Mouse (Mus musculus): ENCODE data around the gene Cma1. TPM values are rescaled to one million over a fixed set of nuclear protein-coding genes. Genes with fewer than 3 reads are reported as not detected.
A peak's percentile ranks its signal among the peaks of the same experiment; 100 is the strongest.

Cma1 gene
- polyA plus RNA-seq, 1 experiment from 2014 or later: 1.6 TPM

- H3K4me3 ChIP-seq: no peak overlapping the region
- no peaks in the 10 kb centered on the region for H3K36me3 ChIP-seq (replicated peaks)
- no peak overlapping the region for H3K27ac ChIP-seq
- WGBS: 91% methylated on average over 7 of the region's 7 CpGs
- H3K4me2 ChIP-seq: no peak overlapping the region
- no peak for ATAC-seq (replicated peaks)
- H3K27me3 ChIP-seq (replicated peaks): no peaks in the 10 kb centered on the region
- no peaks in the 10 kb centered on the region for H3K9me3 ChIP-seq
- H3K4me1 ChIP-seq: peaks cover 4% of the 10 kb centered on the region; the same call in 1 of the 2 replicates
- H3K9ac ChIP-seq: no peak overlapping the region
These were observed 21.8 kb downstream of the Cma1 start for GRCm38 (mm10) chr14:55922475-55923232.

DNA sequence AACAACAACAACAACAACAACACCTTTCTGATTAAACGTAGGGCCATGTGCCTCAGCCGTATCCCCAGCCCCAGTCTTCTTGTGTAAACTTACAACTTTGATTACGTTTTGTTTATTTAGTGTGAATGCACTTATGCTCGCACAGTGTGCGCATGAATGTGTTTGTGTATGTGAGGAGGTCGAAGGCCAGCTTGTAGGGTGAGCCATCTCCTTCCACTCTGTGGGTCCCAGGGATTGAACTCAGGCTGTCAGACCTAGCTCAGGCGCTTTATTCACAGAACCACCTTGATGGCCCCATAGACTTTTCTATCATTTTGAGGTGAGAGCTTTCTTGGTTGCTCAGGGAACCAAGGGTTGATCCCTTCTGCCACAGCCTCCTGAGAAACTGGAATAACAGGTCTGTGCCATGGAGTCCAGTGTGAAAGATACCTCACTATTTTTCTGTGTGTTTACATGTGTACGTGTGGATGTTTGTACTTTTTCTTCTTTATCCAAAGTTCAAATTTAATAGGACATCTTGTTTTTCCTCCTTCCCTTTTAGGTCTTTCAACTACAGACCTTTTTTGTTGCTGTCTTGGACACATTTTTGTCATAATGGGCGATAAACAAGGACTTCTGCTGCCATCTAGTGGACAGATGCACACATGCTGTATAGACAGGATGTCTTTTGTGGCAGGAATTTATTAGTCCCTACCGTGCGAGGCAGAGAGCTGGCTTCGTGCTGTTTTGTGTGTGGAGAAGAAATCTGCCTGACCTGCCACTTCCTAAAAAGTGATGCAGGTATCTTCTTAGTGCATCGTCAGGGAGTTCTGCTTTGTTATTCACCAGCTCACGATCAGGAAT is 26.0 kb downstream of the Cma1 start:
- Histone ChIP-seq H3K9ac (no peak overlapping the region), H3K4me3 (no peak overlapping the region), H3K36me3 (replicated peaks) (no peaks in the 10 kb centered on the region), H3K4me1 (peaks cover 4% of the 10 kb centered on the region; the same call in 1 of the 2 replicates), H3K27me3 (replicated peaks) (no peaks in the 10 kb centered on the region), H3K9me3 (no peaks in the 10 kb centered on the region), H3K27ac (no peak overlapping the region), H3K4me2 (peak overlapping the region; percentile 42)
- ATAC-seq (replicated peaks): peak; percentile 88
- WGBS: 41% methylated on average over 14 of the region's 14 CpGs

GRCm38 (mm10) chr14:55913406-55913805 is 31.1 kb downstream of the Cma1 start:
- H3K4me2 ChIP-seq: no peak overlapping the region
- H3K27me3 ChIP-seq (replicated peaks): no peaks in the 10 kb centered on the region
- 66% methylated on average over 4 of the region's 4 CpGs for WGBS
- no peaks in the 10 kb centered on the region for H3K36me3 ChIP-seq (replicated peaks)
- H3K4me3 ChIP-seq: no peak overlapping the region
- no peaks in the 10 kb centered on the region for H3K4me1 ChIP-seq
- no peaks in the 10 kb centered on the region for H3K9me3 ChIP-seq
- no peak overlapping the region for H3K27ac ChIP-seq
- no peak overlapping the region for H3K9ac ChIP-seq
- no peak for ATAC-seq (replicated peaks)

- no peak overlapping the region for H3K4me2 ChIP-seq
- H3K36me3 ChIP-seq (replicated peaks): no peaks in the 10 kb centered on the region
- ATAC-seq (replicated peaks): no peak
- 16% methylated on average over 1 of the region's 1 CpGs for WGBS
- no peak overlapping the region for H3K4me3 ChIP-seq
- no peak overlapping the region for H3K27ac ChIP-seq
- H3K9ac ChIP-seq: no peak overlapping the region
- no peaks in the 10 kb centered on the region for H3K27me3 ChIP-seq (replicated peaks)
- H3K4me1 ChIP-seq: peaks cover 7% of the 10 kb centered on the region
- H3K9me3 ChIP-seq: no peaks in the 10 kb centered on the region
These were observed 39.0 kb downstream of the Cma1 start for GRCm38 (mm10) chr14:55905518-55905917.

DNA sequence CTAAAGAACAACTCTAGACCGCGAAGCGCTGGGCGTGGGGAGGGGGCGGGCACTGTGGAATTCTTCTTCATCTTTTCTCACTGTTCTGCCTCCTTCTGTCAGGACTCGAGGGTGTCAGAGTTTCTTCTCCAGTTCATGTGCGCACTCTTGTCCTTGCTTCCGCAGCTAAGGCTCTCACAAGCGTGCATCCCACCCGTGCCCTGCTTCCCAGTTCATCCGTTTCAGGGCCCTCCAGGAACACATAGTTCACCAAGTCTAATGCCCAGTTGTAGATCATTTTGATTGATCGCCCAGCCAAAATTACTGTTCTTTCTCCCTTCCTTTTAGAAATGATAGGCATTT is 44.1 kb downstream of the Cma1 start:
- WGBS: 6% methylated on average over 12 of the region's 12 CpGs
- no peak for ATAC-seq (replicated peaks)
- Histone ChIP-seq H3K36me3 (replicated peaks) (peaks cover 18% of the 10 kb centered on the region), H3K4me3 (peak overlapping the region; percentile 59), H3K9ac (peak overlapping the region; percentile 68), H3K4me1 (peaks cover 20% of the 10 kb centered on the region), H3K27me3 (replicated peaks) (no peaks in the 10 kb centered on the region), H3K27ac (peak overlapping the region; percentile 77), H3K4me2 (peak overlapping the region; percentile 90), H3K9me3 (no peaks in the 10 kb centered on the region)

GRCm38 (mm10) chr14:55899701-55900413 is 44.6 kb downstream of the Cma1 start, which contains the start of gene Sdr39u1:
TSS of gene Sdr39u1 (minus strand) at chr14:55900293.
- no peaks in the 10 kb centered on the region for H3K27me3 ChIP-seq (replicated peaks)
- peaks cover 20% of the 10 kb centered on the region for H3K4me1 ChIP-seq
- peak within 1 kb of the TSS; percentile 59 for H3K4me3 ChIP-seq
- peak within 1 kb of the TSS; percentile 68 for H3K9ac ChIP-seq
- peak within 1 kb of the TSS; percentile 90 for H3K4me2 ChIP-seq
- peak within 1 kb of the TSS; percentile 77 for H3K27ac ChIP-seq
- peak; percentile 98 for ATAC-seq (replicated peaks)
- H3K9me3 ChIP-seq: no peaks in the 10 kb centered on the region
- 3% methylated on average over 39 of the region's 39 CpGs for WGBS
- H3K36me3 ChIP-seq (replicated peaks): peaks cover 18% of the 10 kb centered on the region

DNA sequence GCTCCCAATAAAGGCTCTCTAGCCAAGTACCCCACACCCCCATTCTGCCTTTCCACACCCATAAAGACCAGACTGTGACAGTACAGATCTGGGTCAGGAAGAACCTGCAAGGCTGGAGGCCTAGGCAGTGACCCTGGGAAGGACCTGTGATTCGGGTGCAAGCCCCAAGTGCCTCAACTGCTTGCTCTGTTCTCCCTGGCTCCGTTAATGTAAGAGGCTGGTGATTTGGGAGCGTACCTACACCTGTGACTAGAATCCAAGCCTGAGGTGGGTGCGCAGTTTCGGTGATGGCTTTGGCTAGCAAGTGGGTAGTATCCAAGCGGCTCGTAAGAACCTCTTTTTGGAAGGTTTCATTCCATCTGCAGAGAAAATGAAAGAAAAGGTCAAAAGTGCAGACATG is 45.5 kb downstream of the Cma1 start:
- H3K27me3 ChIP-seq (replicated peaks): no peaks in the 10 kb centered on the region
- no peak for ATAC-seq (replicated peaks)
- no peak overlapping the region for H3K27ac ChIP-seq
- H3K4me3 ChIP-seq: peak overlapping the region; percentile 59; the same call in 1 of the 2 replicates
- H3K9me3 ChIP-seq: no peaks in the 10 kb centered on the region
- WGBS: 89% methylated on average over 7 of the region's 7 CpGs
- H3K4me2 ChIP-seq: peak overlapping the region; percentile 90
- peaks cover 27% of the 10 kb centered on the region for H3K36me3 ChIP-seq (replicated peaks)
- no peak overlapping the region for H3K9ac ChIP-seq
- peaks cover 20% of the 10 kb centered on the region for H3K4me1 ChIP-seq

DNA sequence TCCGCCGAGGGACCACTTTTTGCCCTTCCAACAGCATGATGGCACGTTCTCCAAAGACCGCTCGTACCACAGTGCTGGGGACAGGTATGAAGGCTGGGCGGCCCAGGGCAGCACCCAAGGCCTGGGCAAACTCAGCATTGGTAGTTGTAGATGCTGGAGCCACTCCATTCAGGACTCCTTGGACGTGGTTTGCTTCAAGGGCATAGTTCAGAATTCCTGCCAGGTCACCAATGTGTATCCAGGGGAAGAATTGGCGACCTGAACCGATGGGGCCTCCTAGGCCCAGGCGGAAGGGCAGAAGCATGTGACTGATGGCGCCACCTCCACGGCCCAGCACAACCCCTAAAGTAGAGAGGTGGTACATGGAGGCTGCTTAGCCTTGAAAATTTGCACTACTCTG is 46.8 kb downstream of the Cma1 start:
- Histone ChIP-seq H3K36me3 (replicated peaks) (peaks cover 30% of the 10 kb centered on the region), H3K9ac (no peak overlapping the region), H3K27me3 (replicated peaks) (no peaks in the 10 kb centered on the region), H3K27ac (no peak overlapping the region), H3K4me1 (peaks cover 20% of the 10 kb centered on the region), H3K4me2 (no peak overlapping the region), H3K9me3 (no peaks in the 10 kb centered on the region), H3K4me3 (no peak overlapping the region)
- WGBS: 93% methylated on average over 12 of the region's 12 CpGs
- no peak for ATAC-seq (replicated peaks)

Other genes starting within 250 kb of the Cma1 start
- 0.20 and 0.27 TPM in 2 replicates for gene Tgm1, start 230.7 kb downstream of the Cma1 start, polyA plus RNA-seq (2015; fragmentation: Nextera tagmentation; extraction: Ambion mirVana)
- gene Rabggta, start 222.4 kb downstream of the Cma1 start, polyA plus RNA-seq (2015; fragmentation: Nextera tagmentation; extraction: Ambion mirVana): 56.7 and 61.4 TPM in 2 replicates
- 61.6 and 68.7 TPM in 2 replicates for gene Dhrs1, start 199.0 kb downstream of the Cma1 start, polyA plus RNA-seq (2015; fragmentation: Nextera tagmentation; extraction: Ambion mirVana)
- gene Nop9, start 199.0 kb downstream of the Cma1 start, polyA plus RNA-seq (2015; fragmentation: Nextera tagmentation; extraction: Ambion mirVana): 28.7 and 31.8 TPM in 2 replicates
- 0.25 and 0.66 TPM in 2 replicates for gene Cideb, start 186.2 kb downstream of the Cma1 start, polyA plus RNA-seq (2015; fragmentation: Nextera tagmentation; extraction: Ambion mirVana)
- 0.67 and 0.70 TPM in 2 replicates for gene Ltb4r2, start 183.2 kb downstream of the Cma1 start, polyA plus RNA-seq (2015; fragmentation: Nextera tagmentation; extraction: Ambion mirVana)
- 0.41 and 0.59 TPM in 2 replicates for gene Ltb4r1, start 178.7 kb downstream of the Cma1 start, polyA plus RNA-seq (2015; fragmentation: Nextera tagmentation; extraction: Ambion mirVana)
- 5.7 and 6.2 TPM in 2 replicates for gene Adcy4, start 160.6 kb downstream of the Cma1 start, polyA plus RNA-seq (2015; fragmentation: Nextera tagmentation; extraction: Ambion mirVana)
- gene Ripk3, start 155.8 kb downstream of the Cma1 start, polyA plus RNA-seq (2015; fragmentation: Nextera tagmentation; extraction: Ambion mirVana): 2.3 and 2.7 TPM in 2 replicates
- gene Nfatc4, start 121.5 kb downstream of the Cma1 start, polyA plus RNA-seq (2015; fragmentation: Nextera tagmentation; extraction: Ambion mirVana): 8.4 and 10.8 TPM in 2 replicates
- 12.4 and 13.6 TPM in 2 replicates for gene Nynrin, start 90.7 kb downstream of the Cma1 start, polyA plus RNA-seq (2015; fragmentation: Nextera tagmentation; extraction: Ambion mirVana)
- gene Cbln3, start 60.3 kb downstream of the Cma1 start, polyA plus RNA-seq (2015; fragmentation: Nextera tagmentation; extraction: Ambion mirVana): 0.19 and 0.20 TPM in 2 replicates
- gene Khnyn, start 59.7 kb downstream of the Cma1 start, polyA plus RNA-seq (2015; fragmentation: Nextera tagmentation; extraction: Ambion mirVana): 10.9 and 11.4 TPM in 2 replicates
- gene Sdr39u1, start 44.4 kb downstream of the Cma1 start, polyA plus RNA-seq (2015; fragmentation: Nextera tagmentation; extraction: Ambion mirVana): 169 and 175 TPM in 2 replicates
- not detected in 2 replicates for gene Cma2, start 6.3 kb upstream of the Cma1 start, polyA plus RNA-seq (2015; fragmentation: Nextera tagmentation; extraction: Ambion mirVana)
- not detected in 2 replicates for gene Mcpt1, start 73.3 kb upstream of the Cma1 start, polyA plus RNA-seq (2015; fragmentation: Nextera tagmentation; extraction: Ambion mirVana)
- not detected in 2 replicates for gene Mcpt9, start 85.8 kb upstream of the Cma1 start, polyA plus RNA-seq (2015; fragmentation: Nextera tagmentation; extraction: Ambion mirVana)
- gene Mcpt2, start 97.4 kb upstream of the Cma1 start, polyA plus RNA-seq (2015; fragmentation: Nextera tagmentation; extraction: Ambion mirVana): not detected in 2 replicates
- gene Mcpt4, start 117.6 kb upstream of the Cma1 start, polyA plus RNA-seq (2015; fragmentation: Nextera tagmentation; extraction: Ambion mirVana): 0.15 TPM in 1 of 2 replicates, not detected in the other
- not detected in 2 replicates for gene Mcpt8, start 140.6 kb upstream of the Cma1 start, polyA plus RNA-seq (2015; fragmentation: Nextera tagmentation; extraction: Ambion mirVana)
- not detected in 2 replicates for gene Ctsg, start 157.9 kb upstream of the Cma1 start, polyA plus RNA-seq (2015; fragmentation: Nextera tagmentation; extraction: Ambion mirVana)
- gene Gzme, start 175.9 kb upstream of the Cma1 start, polyA plus RNA-seq (2015; fragmentation: Nextera tagmentation; extraction: Ambion mirVana): not detected in 2 replicates
- not detected in 2 replicates for gene Gzmd, start 187.9 kb upstream of the Cma1 start, polyA plus RNA-seq (2015; fragmentation: Nextera tagmentation; extraction: Ambion mirVana)
- gene Gzmg, start 214.9 kb upstream of the Cma1 start, polyA plus RNA-seq (2015; fragmentation: Nextera tagmentation; extraction: Ambion mirVana): not detected in 2 replicates
- not detected in 2 replicates for gene Gzmn, start 229.9 kb upstream of the Cma1 start, polyA plus RNA-seq (2015; fragmentation: Nextera tagmentation; extraction: Ambion mirVana)